Mouse (Mus musculus) hindbrain, embryonic 11.5 days (tissue): Measurements from ENCODE around the gene Akap11. TPM values are rescaled to one million over a fixed set of nuclear protein-coding genes. Genes with fewer than 3 reads are reported as not detected.

Experiments used
- ATAC-seq: fragments of 200-750 bp; cut with Nextera tagmentation; 2 replicates; pipeline ENCODE4 v1.8.0; 2017; ENCODE audit warnings: mild to moderate bottlenecking, moderate TSS enrichment, moderate library complexity; ENCODE audit not compliant: low FRiP score
- DNase-seq: peaks from one replicate; pipeline ENCODE4 v3.0.0-alpha.2; 2015; ENCODE audit warnings: low spot score
- H3K27ac ChIP-seq: fragments of 300-500 bp; sonication (generic); 2 replicates; pipeline ENCODE4 v1.5.1; 2014; ENCODE audit warnings: mild to moderate bottlenecking, low read depth, low read length
- H3K27me3 ChIP-seq: fragments of 300-500 bp; sonication (generic); 2 replicates; pipeline ENCODE4 v1.6.1; 2014; ENCODE audit warnings: mild to moderate bottlenecking, low read length, moderate library complexity, mixed read lengths; ENCODE audit not compliant: control insufficient read depth, insufficient read depth
- H3K36me3 ChIP-seq: fragments of 300-500 bp; sonication (generic); 2 replicates; pipeline ENCODE4 v1.6.1; 2014; ENCODE audit warnings: mild to moderate bottlenecking, low read length, moderate library complexity, mixed read lengths; ENCODE audit not compliant: control insufficient read depth, insufficient read depth
- H3K4me1 ChIP-seq: fragments of 300-500 bp; sonication (generic); replicated peaks from 2 replicates; pipeline ENCODE4 v1.6.1; 2014; ENCODE audit warnings: low read length, mixed read lengths; ENCODE audit not compliant: control insufficient read depth, insufficient read depth
- H3K4me2 ChIP-seq: fragments of 300-500 bp; sonication (generic); replicated peaks from 2 replicates; pipeline ENCODE4 v1.6.1; 2014; ENCODE audit warnings: mild to moderate bottlenecking, low read depth, low read length
- H3K4me3 ChIP-seq: fragments of 300-500 bp; sonication (generic); 2 replicates; pipeline ENCODE4 v1.5.1; 2014; ENCODE audit warnings: low read depth, low read length
- H3K9ac ChIP-seq: fragments of 300-500 bp; sonication (generic); 2 replicates; pipeline ENCODE4 v1.6.1; 2014; ENCODE audit warnings: low read depth, low read length
- H3K9me3 ChIP-seq: fragments of 300-500 bp; sonication (generic); 2 replicates; pipeline ENCODE4 v1.6.1; 2016; ENCODE audit warnings: low read length; ENCODE audit not compliant: control insufficient read depth
- WGBS: fragments of 180-500 bp; shearing (Covaris S2); extraction: QIAGEN DNeasy Blood & Tissue Kit; methylation state at CpG from one replicate; pipeline ENCODE4 v1.1.7; 2014; 5-methylcytosine and 5-hydroxymethylcytosine counted together
- polyA plus RNA-seq: library from polyadenylated mRNA; unstranded; fragments of >200 nt; fragmentation: Nextera tagmentation; extraction: Ambion mirVana; gene quantifications from 2 replicates; pipeline ENCODE4 v1.2.1, GENCODE M21; 2014

Gene Akap11
- polyA plus RNA-seq: 21.9 and 25.7 TPM in 2 replicates

- DNase-seq (peak; percentile 96), ATAC-seq (peak; percentile 98)
- no peaks in the 10 kb centered on the region for H3K36me3 ChIP-seq
- peak within 1 kb of the TSS; percentile 87 for H3K4me3 ChIP-seq
- no peaks in the 10 kb centered on the region for H3K27me3 ChIP-seq
- H3K9me3 ChIP-seq: no peaks in the 10 kb centered on the region
- H3K4me1 ChIP-seq: 0 out of 2 replicates have a peak, but pooled peaks cover 5% of the 10 kb centered on the region
- peak within 1 kb of the TSS; percentile 88 for H3K27ac ChIP-seq
- H3K4me2 ChIP-seq: peak within 1 kb of the TSS; percentile 61
- peak within 1 kb of the TSS; percentile 90 for H3K9ac ChIP-seq
- under 1% methylated on average over 79 of the region's 82 CpGs for WGBS
These were observed at the start of gene Akap11 for GRCm38 (mm10) chr14:78536281-78537165. Gene Akap11, minus strand, starts transcription at chr14:78536808.

- no peak overlapping the region for H3K27ac ChIP-seq
- H3K9me3 ChIP-seq: no peaks in the 10 kb centered on the region
- ATAC-seq: no peak
- no peaks in the 10 kb centered on the region for H3K27me3 ChIP-seq
- 89% methylated on average over 13 of the region's 13 CpGs for whole genome bisulfite sequencing
- 0 out of 2 replicates have a peak, but pooled peaks cover 2% of the 10 kb centered on the region for H3K36me3 ChIP-seq
- no peak for DNase-seq
- no peak overlapping the region for H3K9ac ChIP-seq
- H3K4me1 ChIP-seq: no peaks in the 10 kb centered on the region
- no peak overlapping the region for H3K4me2 ChIP-seq
- H3K4me3 ChIP-seq: no peak overlapping the region
These were observed 47.6 kb upstream of the Akap11 start for GRCm38 (mm10) chr14:78584222-78584621.

GRCm38 (mm10) chr14:78583168-78583567 lies 46.6 kb upstream of the Akap11 start:
- ATAC-seq (no peak), DNase-seq (no peak)
- Histone ChIP-seq H3K27ac (no peak overlapping the region), H3K4me1 (no peaks in the 10 kb centered on the region), H3K4me2 (no peak overlapping the region), H3K9me3 (no peaks in the 10 kb centered on the region), H3K4me3 (no peak overlapping the region), H3K9ac (no peak overlapping the region), H3K36me3 (0 out of 2 replicates have a peak, but pooled peaks cover 2% of the 10 kb centered on the region), H3K27me3 (no peaks in the 10 kb centered on the region)

GRCm38 (mm10) chr14:78575899-78576298 lies 39.3 kb upstream of the Akap11 start:
- Histone ChIP-seq H3K4me3 (no peak overlapping the region), H3K27ac (no peak overlapping the region), H3K4me1 (no peaks in the 10 kb centered on the region), H3K4me2 (no peak overlapping the region), H3K36me3 (no peaks in the 10 kb centered on the region), H3K9ac (no peak overlapping the region), H3K27me3 (no peaks in the 10 kb centered on the region), H3K9me3 (no peaks in the 10 kb centered on the region)
- no peak for DNase-seq
- 71% methylated on average over 13 of the region's 13 CpGs for WGBS
- no peak for ATAC-seq

GRCm38 (mm10) chr14:78568410-78568809 lies 31.8 kb upstream of the Akap11 start:
- Histone ChIP-seq H3K9me3 (no peaks in the 10 kb centered on the region), H3K36me3 (no peaks in the 10 kb centered on the region), H3K4me3 (no peak overlapping the region), H3K9ac (no peak overlapping the region), H3K27me3 (no peaks in the 10 kb centered on the region), H3K4me1 (no peaks in the 10 kb centered on the region), H3K27ac (no peak overlapping the region), H3K4me2 (no peak overlapping the region)
- no peak for DNase-seq
- no peak for ATAC-seq
- WGBS: 94% methylated on average over 5 of the region's 5 CpGs

- Histone ChIP-seq H3K4me2 (no peak overlapping the region), H3K36me3 (no peaks in the 10 kb centered on the region), H3K9ac (no peak overlapping the region), H3K9me3 (no peaks in the 10 kb centered on the region), H3K4me3 (no peak overlapping the region), H3K27me3 (no peaks in the 10 kb centered on the region), H3K4me1 (no peaks in the 10 kb centered on the region), H3K27ac (no peak overlapping the region)
- 82% methylated on average over 4 of the region's 4 CpGs for WGBS
- DNase-seq: no peak
- ATAC-seq: no peak
These were observed 29.8 kb upstream of the Akap11 start for GRCm38 (mm10) chr14:78566431-78566830.

- Histone ChIP-seq H3K27ac (no peak overlapping the region), H3K4me2 (no peak overlapping the region), H3K27me3 (no peaks in the 10 kb centered on the region), H3K36me3 (no peaks in the 10 kb centered on the region), H3K9me3 (no peaks in the 10 kb centered on the region), H3K4me3 (no peak overlapping the region), H3K4me1 (no peaks in the 10 kb centered on the region), H3K9ac (no peak overlapping the region)
- DNase-seq: no peak
- WGBS: 83% methylated on average over 2 of the region's 2 CpGs
- no peak for ATAC-seq
These were observed 27.7 kb upstream of the Akap11 start for GRCm38 (mm10) chr14:78564292-78564691.

- Histone ChIP-seq H3K27ac (no peak overlapping the region), H3K36me3 (no peaks in the 10 kb centered on the region), H3K4me1 (no peaks in the 10 kb centered on the region), H3K27me3 (no peaks in the 10 kb centered on the region), H3K4me2 (no peak overlapping the region), H3K9me3 (no peaks in the 10 kb centered on the region), H3K4me3 (no peak overlapping the region), H3K9ac (no peak overlapping the region)
- DNase-seq (no peak), ATAC-seq (no peak)
- WGBS: 89% methylated on average over 7 of the region's 7 CpGs
These were observed 26.6 kb upstream of the Akap11 start for GRCm38 (mm10) chr14:78563211-78563610.

GRCm38 (mm10) chr14:78562121-78562520 lies 25.5 kb upstream of the Akap11 start:
- no peaks in the 10 kb centered on the region for H3K4me1 ChIP-seq

More at GRCm38 (mm10) chr14:78562121-78562520, 25.5 kb upstream of the Akap11 start:
- WGBS: 80% methylated on average over 4 of the region's 4 CpGs
- Histone ChIP-seq H3K4me3 (no peak overlapping the region), H3K27ac (no peak overlapping the region), H3K4me2 (no peak overlapping the region), H3K9me3 (no peaks in the 10 kb centered on the region), H3K9ac (no peak overlapping the region), H3K36me3 (no peaks in the 10 kb centered on the region), H3K27me3 (no peaks in the 10 kb centered on the region)
- DNase-seq (no peak), ATAC-seq (no peak)
